Mouse (Mus musculus) brown adipose tissue, adult 24 weeks (tissue): ENCODE measurements at regions not wholly inside any gene's neighbourhood (a gene's known extent, or its start where the extent isn't known, plus 50 kb on each side); places are given as distances from the start of the nearest gene placed in this dataset.
A peak's percentile ranks its signal among the peaks of the same experiment; 100 is the strongest.
"Not testable (repeated sequence)": the region's sequence is repeated elsewhere in the genome, so short reads cannot be mapped to it uniquely, and the experiment has no call there.

Experiments
- H3K27ac ChIP-seq: fragments of 200-500 bp; replicated peaks from 2 replicates; pipeline ENCODE4 v1.5.1; 2012; ENCODE audit warnings: low read depth, mild to moderate bottlenecking, low read length
- H3K4me1 ChIP-seq: fragments of 200-500 bp; 2 replicates; pipeline ENCODE4 v1.6.1; 2012; ENCODE audit warnings: low read length, mixed read lengths; ENCODE audit not compliant: control insufficient read depth, insufficient read depth, insufficient read length
- H3K4me3 ChIP-seq: fragments of 200-500 bp; 2 replicates; pipeline ENCODE4 v1.5.1; 2012; ENCODE audit warnings: low read depth, mild to moderate bottlenecking, low read length, moderate library complexity; ENCODE audit not compliant: insufficient read depth

GRCm38 (mm10) chr6:47745856-47746255 is 67.4 kb downstream of the Pdia4 start:
- H3K27ac ChIP-seq, H3K4me1 ChIP-seq, H3K4me3 ChIP-seq: not testable (repeated sequence)

GRCm38 (mm10) chr6:47743856-47744255 is 69.4 kb downstream of the Pdia4 start:
- H3K27ac ChIP-seq, H3K4me1 ChIP-seq, H3K4me3 ChIP-seq: not testable (repeated sequence)

GRCm38 (mm10) chr6:47740216-47740615 is 73.0 kb downstream of the Pdia4 start:
- peak overlapping the region; percentile 81 for H3K4me3 ChIP-seq
- H3K27ac ChIP-seq, H3K4me1 ChIP-seq: not testable (repeated sequence)

GRCm38 (mm10) chr6:47739696-47740095 is 73.5 kb downstream of the Pdia4 start:
- not testable (repeated sequence) for H3K4me1 ChIP-seq, H3K27ac ChIP-seq
- H3K4me3 ChIP-seq = peak overlapping the region; percentile 1; the same call in 1 of the 2 replicates

GRCm38 (mm10) chr6:47737972-47738371 is 75.3 kb downstream of the Pdia4 start:
- H3K27ac ChIP-seq, H3K4me1 ChIP-seq, H3K4me3 ChIP-seq: not testable (repeated sequence)
